ENCODE assay signal across 11 mouse cellular contexts in the genomic region with DNA sequence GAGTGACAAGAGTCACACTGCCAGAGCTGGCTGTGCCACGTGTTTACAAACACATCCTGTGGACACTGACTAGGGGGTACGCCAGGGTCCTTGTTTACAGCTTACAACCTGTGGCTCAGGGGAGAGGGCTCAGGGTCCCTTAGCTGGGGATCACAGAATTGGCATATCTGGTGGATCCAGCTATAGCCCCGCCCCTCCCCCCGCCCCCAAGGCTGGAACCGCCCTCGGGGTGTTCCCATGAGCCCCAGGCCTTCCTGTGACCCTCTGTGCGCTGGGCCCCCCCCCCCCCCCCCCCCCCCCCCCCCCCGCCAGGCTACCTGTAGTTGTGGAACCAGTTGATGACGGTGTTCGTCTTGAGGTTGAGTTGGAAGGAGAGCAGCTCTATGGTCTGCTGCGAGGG. TPM values are rescaled to one million over a fixed set of nuclear protein-coding genes. Genes with fewer than 3 reads are reported as not detected.
DNase-seq lines count a peak whose midpoint lies in the region; ATAC-seq lines count a peak whose summit lies in the region.
"Had no signal": no experiment of that assay in that cellular context is flagged by ENCODE, and none has a peak within 500 bp of the region (broad histone marks: within the 10 kb centered on the region; RNA-seq: fewer than 3 reads in every experiment).

No protein-coding gene starts in this region.

- H3K27ac ChIP-seq in forebrain, embryonic 13.5 days, result no peak overlapping the region
- H3K27ac ChIP-seq in forebrain, embryonic 14.5 days (ENCODE audit: low read depth, low read length), result no peak overlapping the region
- no peak overlapping the region for H3K27ac ChIP-seq in lung, embryonic 16.5 days (ENCODE audit: low read length)
- no peak overlapping the region for H3K27ac ChIP-seq in embryonic facial prominence, embryonic 14.5 days (replicated peaks; ENCODE audit: low read depth, low read length)
- no peak overlapping the region for H3K27ac ChIP-seq in stomach, embryonic 15.5 days

- peaks cover 45% of the 10 kb centered on the region for H3K36me3 ChIP-seq in forebrain, embryonic 13.5 days (ENCODE audit: poor library complexity, severe bottlenecking)
- peaks cover 9% of the 10 kb centered on the region; the same call in 1 of the 2 replicates for H3K36me3 ChIP-seq in forebrain, embryonic 14.5 days (ENCODE audit: control insufficient read depth, insufficient read depth, low read length)
- no peaks in the 10 kb centered on the region for H3K36me3 ChIP-seq in lung, embryonic 16.5 days (ENCODE audit: control insufficient read depth, insufficient read depth, low read length)
- H3K36me3 ChIP-seq in embryonic facial prominence, embryonic 14.5 days (ENCODE audit: control insufficient read depth, insufficient read depth, low read length), result 0 out of 2 replicates have a peak, but pooled peaks cover 11% of the 10 kb centered on the region
- no peaks in the 10 kb centered on the region for H3K36me3 ChIP-seq in stomach, embryonic 15.5 days

- 6% methylated on average over 7 of the region's 11 CpGs for WGBS in forebrain, embryonic 13.5 days
- WGBS in forebrain, embryonic 14.5 days, result 13% methylated on average over 9 of the region's 11 CpGs
- 9% methylated on average over 7 of the region's 11 CpGs for WGBS in lung, embryonic 16.5 days
- WGBS in embryonic facial prominence, embryonic 14.5 days, result 21% methylated on average over 2 of the region's 11 CpGs
- WGBS in stomach, embryonic 15.5 days, result 14% methylated on average over 8 of the region's 11 CpGs

- ATAC-seq in forebrain, embryonic 13.5 days, result no peak
- ATAC-seq in forebrain, embryonic 14.5 days, result no peak
- ATAC-seq in lung, embryonic 16.5 days (ENCODE audit: low read depth), result peak; percentile 24
- ATAC-seq in embryonic facial prominence, embryonic 14.5 days (ENCODE audit: low read depth), result no peak
- ATAC-seq in stomach, embryonic 15.5 days (ENCODE audit: insufficient read depth, low FRiP score, low read depth), result no peak

- H3K4me3 ChIP-seq in forebrain, embryonic 13.5 days, result no peak overlapping the region
- H3K4me3 ChIP-seq in forebrain, embryonic 14.5 days (ENCODE audit: low read depth, low read length), result no peak overlapping the region
- peak overlapping the region; percentile 25; the same call in 1 of the 2 replicates for H3K4me3 ChIP-seq in lung, embryonic 16.5 days (ENCODE audit: low read length)
- no peak overlapping the region for H3K4me3 ChIP-seq in embryonic facial prominence, embryonic 14.5 days (ENCODE audit: low read depth, low read length)
- no peak overlapping the region for H3K4me3 ChIP-seq in stomach, embryonic 15.5 days (replicated peaks)

- no peak overlapping the region for H3K9ac ChIP-seq in forebrain, embryonic 13.5 days
- H3K9ac ChIP-seq in forebrain, embryonic 14.5 days (ENCODE audit: low read length), result no peak overlapping the region
- H3K9ac ChIP-seq in lung, embryonic 16.5 days (ENCODE audit: low read length), result peak overlapping the region; percentile 9; the same call in 1 of the 2 replicates
- H3K9ac ChIP-seq in embryonic facial prominence, embryonic 14.5 days (ENCODE audit: low read depth, low read length), result peak overlapping the region; percentile 42; the same call in 1 of the 2 replicates
- no peak overlapping the region for H3K9ac ChIP-seq in stomach, embryonic 15.5 days

- H3K4me1 ChIP-seq in forebrain, embryonic 13.5 days, result 0 out of 2 replicates have a peak, but pooled peaks cover 4% of the 10 kb centered on the region
- no peaks in the 10 kb centered on the region for H3K4me1 ChIP-seq in forebrain, embryonic 14.5 days (ENCODE audit: control insufficient read depth, insufficient read depth, low read length)
- H3K4me1 ChIP-seq in lung, embryonic 16.5 days (replicated peaks; ENCODE audit: control insufficient read depth, insufficient read depth, low read length), result 0 out of 2 replicates have a peak, but pooled peaks cover 2% of the 10 kb centered on the region
- no peaks in the 10 kb centered on the region for H3K4me1 ChIP-seq in embryonic facial prominence, embryonic 14.5 days (ENCODE audit: control insufficient read depth, insufficient read depth, low read length)
- H3K4me1 ChIP-seq in stomach, embryonic 15.5 days, result no peaks in the 10 kb centered on the region

- DNase-seq in forebrain, embryonic 14.5 days (ENCODE audit: low spot score), result no peak
- no peak for DNase-seq in lung, postnatal 36 days
- no peak for DNase-seq in embryonic facial prominence, embryonic 14.5 days (ENCODE audit: low spot score)
- DNase-seq in kidney, adult 8-10 months, result no peak
- no peak for DNase-seq in spleen, postnatal 14 days (ENCODE audit: low spot score in 2 of 2)
- DNase-seq: cerebellum, postnatal 14 days; layer of hippocampus, adult 9-11 months; thymus, postnatal 36 days had no signal

- H3K27me3 ChIP-seq in forebrain, embryonic 13.5 days, result no peaks in the 10 kb centered on the region
- no peaks in the 10 kb centered on the region for H3K27me3 ChIP-seq in forebrain, embryonic 14.5 days (replicated peaks; ENCODE audit: control insufficient read depth, insufficient read depth, low read length)
- H3K27me3 ChIP-seq in lung, embryonic 16.5 days (ENCODE audit: control insufficient read depth, insufficient read depth, low read depth, low read length), result no peaks in the 10 kb centered on the region
- H3K27me3 ChIP-seq in embryonic facial prominence, embryonic 14.5 days (replicated peaks; ENCODE audit: control insufficient read depth, insufficient read depth, low read length), result no peaks in the 10 kb centered on the region
- H3K27me3 ChIP-seq in stomach, embryonic 15.5 days (replicated peaks), result no peaks in the 10 kb centered on the region

- peak overlapping the region; percentile 24; the same call in 1 of the 2 replicates for H3K4me2 ChIP-seq in forebrain, embryonic 13.5 days
- no peak overlapping the region for H3K4me2 ChIP-seq in forebrain, embryonic 14.5 days (ENCODE audit: low read length)
- peak overlapping the region; percentile 40 for H3K4me2 ChIP-seq in lung, embryonic 16.5 days (ENCODE audit: low read depth, low read length)
- peak overlapping the region; percentile 40 for H3K4me2 ChIP-seq in embryonic facial prominence, embryonic 14.5 days (ENCODE audit: low read depth, low read length)
- peak overlapping the region; percentile 42 for H3K4me2 ChIP-seq in stomach, embryonic 15.5 days

- peaks cover 4% of the 10 kb centered on the region; the same call in 1 of the 2 replicates for H3K9me3 ChIP-seq in forebrain, embryonic 13.5 days (replicated peaks)
- no peaks in the 10 kb centered on the region for H3K9me3 ChIP-seq in forebrain, embryonic 14.5 days (replicated peaks; ENCODE audit: control insufficient read depth, low read length)
- H3K9me3 ChIP-seq in lung, embryonic 16.5 days (ENCODE audit: control insufficient read depth, low read length), result peaks cover 6% of the 10 kb centered on the region; the same call in 1 of the 2 replicates
- H3K9me3 ChIP-seq in embryonic facial prominence, embryonic 14.5 days (ENCODE audit: control insufficient read depth, low read length), result peaks cover 7% of the 10 kb centered on the region; the same call in 1 of the 2 replicates
- no peaks in the 10 kb centered on the region for H3K9me3 ChIP-seq in stomach, embryonic 15.5 days

RNA-seq across cellular contexts. Expression of a gene that starts 15.5 kb away (rescaled TPM):
- polyA plus RNA-seq in forebrain, embryonic 13.5 days (2015; fragmentation: Nextera tagmentation; extraction: Ambion mirVana), result 46.8 and 50.7 TPM in 2 replicates
- 34.7 and 41.4 TPM in 2 replicates for polyA plus RNA-seq in forebrain, embryonic 14.5 days (2014; fragmentation: Nextera tagmentation; extraction: Ambion mirVana)
- polyA plus RNA-seq in lung, embryonic 16.5 days (2015; fragmentation: Nextera tagmentation; extraction: Ambion mirVana), result 23.0 and 23.2 TPM in 2 replicates
- polyA plus RNA-seq in embryonic facial prominence, embryonic 14.5 days (2014; fragmentation: Nextera tagmentation; extraction: Ambion mirVana), result 18.8 and 20.3 TPM in 2 replicates
- 23.7 and 26.1 TPM in 2 replicates for polyA plus RNA-seq in stomach, embryonic 15.5 days (2015; fragmentation: Nextera tagmentation; extraction: Ambion mirVana)

RNA-seq across cellular contexts. Expression of a gene that starts 26.9 kb away (rescaled TPM):
- 4.7 and 4.8 TPM in 2 replicates for polyA plus RNA-seq in forebrain, embryonic 13.5 days (2015; fragmentation: Nextera tagmentation; extraction: Ambion mirVana)
- polyA plus RNA-seq in forebrain, embryonic 14.5 days (2014; fragmentation: Nextera tagmentation; extraction: Ambion mirVana), result 4.4 and 5.4 TPM in 2 replicates
- 15.9 and 16.9 TPM in 2 replicates for polyA plus RNA-seq in lung, embryonic 16.5 days (2015; fragmentation: Nextera tagmentation; extraction: Ambion mirVana)
- 17.8 and 18.3 TPM in 2 replicates for polyA plus RNA-seq in embryonic facial prominence, embryonic 14.5 days (2014; fragmentation: Nextera tagmentation; extraction: Ambion mirVana)
- polyA plus RNA-seq in stomach, embryonic 15.5 days (2015; fragmentation: Nextera tagmentation; extraction: Ambion mirVana), result 15.7 and 16.0 TPM in 2 replicates

Comparison
In these comparisons a context has a peak if more than half of its experiments do, and no peak if none do; other contexts are left out.
1. H3K9ac ChIP-seq: peak in lung, embryonic 16.5 days (single experiment) and embryonic facial prominence, embryonic 14.5 days (single experiment); none in forebrain, embryonic 13.5 days (single experiment), forebrain, embryonic 14.5 days (single experiment) and stomach, embryonic 15.5 days (single experiment).